Mouse (Mus musculus) neural tube, embryonic 13.5 days (tissue): ENCODE results near the gene Fibin. TPM values are rescaled to one million over a fixed set of nuclear protein-coding genes. Genes with fewer than 3 reads are reported as not detected.

Source experiments
- polyA plus RNA-seq: library from polyadenylated mRNA; unstranded; fragments of >200 nt; fragmentation: Nextera tagmentation; extraction: Ambion mirVana; gene quantifications from 2 replicates; pipeline ENCODE4 v1.2.1, GENCODE M21; 2015

Gene Fibin
- polyA plus RNA-seq, 1 experiment from 2014 or later, result 14.2 TPM

Other genes with a start within 250 kb of the Fibin start
- gene Bbox1, start 48.6 kb downstream of the Fibin start, polyA plus RNA-seq, result 0.32 TPM in 1 of 2 replicates, not detected in the other
- gene Slc5a12, start 234.1 kb upstream of the Fibin start, polyA plus RNA-seq, result 0.19 TPM in 1 of 2 replicates, not detected in the other